Mouse (Mus musculus): ENCODE data around the gene Mia3.
A peak's percentile ranks its signal among the peaks of the same experiment; 100 is the strongest.
"Not testable (repeated sequence)": the region's sequence is repeated elsewhere in the genome, so short reads cannot be mapped to it uniquely, and the experiment has no call there.

The Mia3 gene

GRCm38 (mm10) chr1:183369427-183370014, at the start of gene Mia3:
Gene Mia3, minus strand, starts transcription at chr1:183369553.
- DNase-seq: peak; percentile 99

- DNase-seq: peak in 1 of 2 experiments; percentile 17
Observed at GRCm38 (mm10) chr1:183417873-183418272, 48.5 kb upstream of the Mia3 start, which contains the start of gene Hhipl2. Gene Hhipl2, plus strand, starts transcription at chr1:183418215.

DNA sequence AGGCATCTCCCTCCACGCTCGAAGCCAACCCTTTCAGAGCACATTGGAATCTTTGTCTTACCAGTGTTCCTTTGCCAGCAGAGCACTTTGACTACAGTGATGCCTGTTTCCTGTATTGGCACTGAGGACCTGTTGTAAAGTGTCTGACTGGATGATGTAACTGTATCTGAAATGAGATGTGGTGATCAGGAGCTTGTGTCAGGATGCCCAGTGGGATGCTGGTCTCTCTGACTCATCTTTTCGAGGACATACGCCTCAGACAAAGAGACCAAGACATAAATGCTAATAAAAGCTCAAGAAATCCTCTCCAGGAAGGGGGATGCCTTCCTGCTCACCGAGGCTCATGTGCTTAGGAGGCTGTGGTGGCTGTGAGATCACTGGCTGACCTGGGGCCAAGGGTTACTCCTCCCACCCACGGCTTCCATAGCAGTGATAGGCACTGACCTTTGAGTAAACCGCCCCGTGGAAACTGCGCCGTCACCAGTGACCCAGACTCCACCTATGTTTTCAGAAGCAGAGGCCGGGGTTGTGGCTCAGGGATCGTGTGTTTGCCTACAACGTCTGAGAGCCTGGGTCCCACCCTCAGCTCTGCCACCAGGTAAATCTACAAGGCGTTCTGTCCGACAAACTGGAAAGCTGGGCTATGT, 44.9 kb upstream of the Mia3 start:
- no peak for DNase-seq

DNA sequence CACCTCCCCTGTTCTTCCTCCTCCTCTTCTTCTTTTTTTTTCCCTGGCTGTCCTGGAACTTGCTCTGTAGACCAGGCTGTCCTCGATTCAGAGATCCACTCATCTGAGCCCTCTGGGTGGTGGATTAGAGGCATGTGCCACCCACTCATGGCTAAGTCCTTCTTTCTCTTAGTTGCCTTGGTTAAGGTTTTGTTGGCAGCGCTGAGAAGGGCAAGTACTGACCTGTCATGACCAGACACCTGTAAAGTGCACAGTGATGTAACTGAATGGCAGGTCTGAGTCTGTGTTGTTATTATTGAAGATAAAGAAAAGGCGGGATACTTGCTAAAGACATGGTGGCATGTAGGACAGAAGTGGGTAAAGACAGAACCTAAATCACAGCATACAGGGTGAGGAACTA, 34.0 kb upstream of the Mia3 start:
- DNase-seq: no peak

DNA sequence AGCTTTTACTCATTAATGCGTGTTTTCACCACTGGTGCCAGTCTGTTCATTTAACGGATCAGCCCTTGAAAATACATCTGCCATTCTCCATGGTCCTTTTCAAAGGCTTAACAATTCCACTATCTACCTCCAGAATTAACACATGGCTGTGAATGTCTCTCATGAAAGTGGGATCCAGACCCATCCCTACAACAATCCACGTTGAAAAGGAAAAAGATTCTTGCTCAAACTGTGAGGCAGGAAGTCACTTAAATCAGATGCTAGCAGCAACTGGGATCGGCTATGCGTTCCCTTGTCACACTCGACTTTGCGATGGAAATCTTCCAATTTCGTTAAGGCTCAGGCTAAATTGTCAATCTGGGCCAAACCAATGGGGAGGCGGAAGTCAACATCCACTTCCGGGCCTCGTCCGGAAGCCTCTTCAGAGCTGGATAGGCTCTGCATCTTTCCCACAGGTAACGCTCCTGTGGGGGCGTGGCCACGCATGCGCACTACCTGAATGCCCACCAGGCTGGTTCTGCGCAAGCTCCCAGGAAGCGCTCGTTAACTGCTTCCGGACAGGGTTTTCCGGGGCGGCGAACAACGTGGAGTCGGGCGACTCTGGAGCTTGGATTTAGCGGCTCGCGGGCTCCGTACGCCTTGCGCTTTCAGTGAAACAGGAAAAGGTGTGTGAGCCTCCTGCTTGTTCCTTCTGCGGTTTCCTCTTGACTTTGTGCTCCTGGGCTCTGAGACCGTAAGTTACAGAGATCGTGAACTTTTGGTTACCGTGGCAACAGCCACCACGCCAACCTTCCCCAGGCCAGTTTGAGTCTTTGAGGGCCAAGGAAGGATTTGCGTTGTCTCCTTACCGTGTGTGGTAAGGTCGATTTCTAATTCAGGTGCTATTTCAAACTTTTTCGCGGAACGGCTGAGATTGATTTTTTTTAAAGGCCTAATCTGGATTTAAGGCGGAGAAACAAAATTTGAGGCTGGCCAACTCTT, 19.4 kb upstream of the Mia3 start, which contains the start of gene Taf1a:
Gene Taf1a (plus strand): TSS at position 556 of the 981 bp plus-strand sequence.
- peak; percentile 95 to 96 for DNase-seq

DNA sequence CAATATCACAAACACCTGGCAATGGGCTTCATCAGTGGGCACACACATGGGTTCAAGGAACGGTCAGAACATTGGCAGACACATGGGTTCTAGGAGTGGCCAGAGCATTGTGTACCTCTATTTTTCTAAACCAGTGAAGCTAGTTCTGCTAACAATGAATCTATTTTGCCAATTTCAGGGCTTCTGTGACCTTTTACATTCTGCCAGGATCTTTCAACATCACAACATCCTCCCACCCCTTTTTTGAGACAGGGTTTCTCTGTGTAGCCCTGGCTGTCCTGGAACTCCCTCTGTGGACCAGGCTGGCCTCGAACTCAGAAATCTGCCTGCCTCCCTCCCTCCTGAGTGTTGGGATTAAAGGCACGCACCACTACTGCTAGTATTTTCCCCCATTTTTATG, 18.1 kb upstream of the Mia3 start:
- DNase-seq: not testable (repeated sequence)

GRCm38 (mm10) chr1:183382621-183383020, 13.3 kb upstream of the Mia3 start:
- DNase-seq: no peak

GRCm38 (mm10) chr1:183381816-183382215, 12.5 kb upstream of the Mia3 start:
- DNase-seq: no peak

GRCm38 (mm10) chr1:183379376-183379775, 10.0 kb upstream of the Mia3 start:
- DNase-seq: not testable (repeated sequence)

- DNase-seq: no peak
Observed at GRCm38 (mm10) chr1:183378321-183378941, 9.1 kb upstream of the Mia3 start.

DNA sequence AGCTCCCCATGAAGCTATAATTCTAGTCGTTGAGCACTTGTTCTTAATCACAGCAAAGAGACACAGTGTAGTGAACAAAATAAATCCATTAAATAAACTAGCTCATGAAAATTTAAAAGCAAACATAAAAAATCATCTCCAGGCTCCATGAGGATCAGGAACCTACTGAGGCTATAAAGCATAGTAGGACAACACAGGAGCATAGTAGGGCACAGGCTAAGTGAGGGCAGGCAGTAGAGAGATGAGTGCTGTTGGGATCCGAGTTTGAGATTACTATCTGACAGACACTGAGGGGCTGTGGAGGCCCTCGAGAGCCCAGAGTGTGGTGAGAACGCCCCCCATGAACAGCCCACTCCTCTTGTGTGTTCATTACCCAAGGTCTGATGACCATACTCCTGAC, 7.7 kb upstream of the Mia3 start:
- no peak for DNase-seq

GRCm38 (mm10) chr1:183374728-183375127, 5.4 kb upstream of the Mia3 start:
- DNase-seq: no peak

DNA sequence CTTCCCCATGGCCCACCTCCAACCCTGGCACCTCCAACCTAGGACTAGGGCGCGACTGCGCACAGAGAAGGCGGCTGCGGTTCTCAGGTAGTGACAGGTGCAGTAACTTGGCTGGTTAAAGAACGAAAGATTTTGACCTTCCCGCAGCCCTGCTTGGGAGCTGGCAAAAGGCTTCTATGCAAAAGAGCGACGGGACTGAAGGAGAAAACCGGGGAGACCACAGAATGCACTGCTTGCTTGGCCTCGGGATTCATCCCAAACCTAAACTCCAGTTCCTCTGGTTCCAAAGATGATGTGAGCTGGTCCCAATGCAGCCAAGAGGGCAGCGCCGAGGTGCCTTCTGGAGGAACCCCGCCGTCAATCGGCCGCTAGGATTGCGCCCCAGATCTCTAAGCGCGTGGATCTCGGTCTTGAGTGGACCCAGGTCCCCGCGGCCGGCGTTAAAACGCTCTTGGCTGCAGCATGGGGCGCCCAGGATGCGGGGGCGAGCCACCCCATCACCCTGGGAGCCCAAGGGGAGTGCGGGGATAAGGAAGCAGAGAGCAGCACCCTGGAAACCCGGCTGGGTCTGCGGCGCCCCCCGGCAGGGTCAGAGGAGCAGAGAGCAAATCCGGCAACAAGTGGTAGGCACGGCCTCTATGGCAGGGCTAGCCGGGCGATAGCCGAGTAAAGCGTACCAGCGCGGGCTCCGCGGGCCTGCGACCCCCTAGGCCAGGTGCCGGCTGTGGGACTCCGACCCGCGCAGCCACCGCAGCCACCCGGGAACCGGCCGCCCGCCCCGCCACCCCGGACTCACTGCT, 552 bp downstream of the Mia3 start:
- peak; percentile 53 to 56 for DNase-seq

- DNase-seq: no peak
Observed at GRCm38 (mm10) chr1:183366361-183366760, 3.0 kb downstream of the Mia3 start.

DNA sequence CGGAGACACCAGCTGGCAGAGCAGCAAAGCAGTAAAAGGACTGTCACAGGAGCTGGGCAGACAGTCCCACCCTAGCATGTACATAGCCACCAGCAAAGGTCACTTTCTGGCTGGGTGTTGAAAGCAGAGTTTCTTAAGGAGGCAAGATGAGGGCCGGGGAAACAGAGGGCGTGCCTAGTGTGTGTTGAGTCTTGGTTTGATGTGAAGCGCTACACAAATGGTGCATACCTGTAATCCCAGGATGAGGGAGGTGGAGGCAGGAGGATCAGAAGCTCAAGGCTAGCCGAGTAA, 5.8 kb downstream of the Mia3 start:
- DNase-seq: no peak

DNA sequence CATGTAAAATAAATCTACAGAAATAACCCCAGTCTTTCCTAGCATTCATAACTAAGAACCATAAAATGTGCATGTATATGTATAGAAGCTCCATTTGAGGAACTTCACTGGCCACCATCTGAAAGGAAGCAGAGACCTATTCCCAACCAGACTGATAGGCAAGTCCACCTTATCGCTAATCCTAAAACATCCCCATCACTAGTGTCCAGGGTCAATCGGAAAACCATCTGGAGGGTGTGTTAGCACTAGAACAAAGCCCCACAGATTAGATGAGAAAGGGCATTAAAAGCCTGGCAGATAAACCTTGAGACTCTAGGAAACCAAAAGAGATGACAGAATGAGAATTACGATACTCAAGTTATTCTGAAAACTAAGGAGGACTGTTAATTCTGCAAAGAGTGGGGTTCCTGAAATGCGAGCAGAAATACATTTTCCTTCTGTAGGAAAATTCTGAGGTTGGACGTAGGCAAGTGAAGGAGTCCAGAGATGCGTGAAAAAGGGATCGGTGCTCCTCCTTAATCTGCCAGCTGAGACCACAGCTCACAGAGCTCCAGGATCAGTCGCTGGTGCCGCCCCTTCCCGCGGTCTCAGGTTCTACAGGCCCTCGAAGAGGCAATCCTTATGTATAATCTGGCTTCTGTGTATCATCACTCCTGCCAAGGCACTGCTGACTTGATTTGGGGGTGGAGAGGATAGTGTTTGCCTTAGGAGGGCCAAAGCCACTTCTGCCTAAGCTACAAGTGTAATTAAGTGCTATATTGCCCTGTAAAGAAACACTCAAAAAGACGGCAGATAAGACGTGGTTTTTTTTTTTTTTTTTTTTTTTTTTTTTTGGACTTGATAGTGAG, 6.4 kb downstream of the Mia3 start:
- DNase-seq: no peak

- DNase-seq: no peak
Observed at GRCm38 (mm10) chr1:183362301-183362700, 7.1 kb downstream of the Mia3 start.

DNA sequence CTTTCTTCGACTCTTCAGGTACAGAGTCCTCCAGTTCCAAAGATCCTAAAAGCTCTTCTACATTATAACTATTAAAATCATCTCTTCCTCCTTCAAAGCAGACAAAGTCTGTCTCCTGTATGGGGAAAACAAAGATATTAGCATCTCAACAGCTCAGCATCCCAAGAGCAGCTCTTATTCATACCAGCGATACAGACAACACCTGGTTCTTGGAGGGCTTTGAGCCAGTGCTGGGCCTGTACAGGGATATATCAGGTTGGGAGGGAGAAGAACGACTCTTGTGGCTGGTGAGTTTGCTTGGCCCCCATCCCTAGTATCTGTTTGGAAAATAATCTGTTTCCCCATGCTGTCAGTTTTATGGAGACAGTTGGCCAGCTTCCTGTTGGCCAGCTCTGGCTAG, 10.5 kb downstream of the Mia3 start:
- DNase-seq: no peak

DNA sequence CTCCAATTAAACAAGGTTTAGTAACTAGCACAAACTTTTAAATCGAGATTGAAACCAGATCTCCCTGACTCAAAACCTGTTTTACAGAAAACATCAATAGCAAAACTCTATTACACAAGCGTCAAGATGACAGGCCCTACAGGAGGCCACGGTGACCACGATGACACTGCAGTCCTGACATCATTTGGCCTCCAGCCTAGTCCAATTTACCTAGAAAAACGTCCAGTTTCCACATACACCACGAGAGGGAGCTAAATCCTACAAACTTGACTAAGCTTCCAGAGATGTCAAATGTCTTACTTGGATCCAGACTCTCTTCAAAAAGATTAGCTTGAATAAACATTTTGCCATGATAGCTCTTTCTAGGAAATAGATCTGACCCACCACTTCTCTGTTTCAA, 19.5 kb downstream of the Mia3 start:
- peak; percentile 83 to 87 for DNase-seq

DNA sequence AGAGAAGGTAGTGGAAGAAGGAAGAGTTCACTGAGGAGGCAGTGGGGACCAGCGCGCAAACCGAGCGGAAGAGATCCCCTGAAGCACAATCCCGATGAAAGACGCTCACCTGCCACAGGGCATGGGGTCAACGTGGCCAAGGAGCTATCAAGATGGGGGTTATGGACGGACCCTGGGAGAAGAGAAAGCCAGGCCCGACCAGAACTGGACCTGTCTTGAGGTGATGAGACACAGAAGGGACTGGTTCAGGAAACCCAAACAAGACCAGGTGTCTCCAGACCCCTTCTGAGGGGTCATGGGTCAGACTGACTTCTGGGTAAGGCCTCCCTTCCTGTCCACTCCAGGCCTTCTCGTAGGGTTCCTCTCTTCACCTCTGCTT, 23.5 kb downstream of the Mia3 start:
- DNase-seq: no peak

Data from cerebellum, postnatal 14 days (tissue).